Mouse (Mus musculus): ENCODE measurements around the gene Astn2.

DNA sequence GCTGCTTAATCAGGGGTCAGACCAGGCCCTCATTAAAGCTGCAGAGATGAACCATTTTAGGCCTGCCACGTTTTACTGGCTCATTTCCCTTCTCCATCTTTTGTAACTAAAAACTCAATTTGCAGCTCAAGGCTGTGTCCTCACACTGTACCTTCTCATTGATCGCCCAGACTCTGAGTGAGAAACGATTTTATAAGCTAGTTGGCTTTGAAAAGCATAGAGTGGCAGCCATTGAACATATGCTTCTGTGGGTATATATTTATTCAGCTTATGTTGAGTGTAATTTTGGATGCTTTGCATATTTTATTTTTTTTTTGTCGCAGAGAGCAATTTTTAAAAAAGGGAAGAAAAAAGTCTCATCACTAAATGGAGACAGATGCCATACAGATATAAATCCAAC is 637.0 kb downstream of the Astn2 start:
- TF ChIP-seq CTCF (IDR thresholded peaks at IDR 0.05; ENCODE audit: low read depth, low read length), result no peak
- no peak for TF ChIP-seq POLR2A (IDR thresholded peaks at IDR 0.05; ENCODE audit: extremely low read depth, insufficient read depth, low read length)

All from liver, adult 2 months (tissue).